Mouse (Mus musculus) large intestine, adult 2 months (tissue): ENCODE data around the gene Aspg. TPM values are rescaled to one million over a fixed set of nuclear protein-coding genes. Genes with fewer than 3 reads are reported as not detected.

Experiments used
- DNase-seq: peaks from one replicate; pipeline ENCODE4 v3.0.0-alpha.2; 2012; ENCODE audit warnings: low read depth, low spot score
- WGBS: fragments of 180-500 bp; shearing (Covaris S2); methylation state at CpG from one replicate; pipeline ENCODE4 v1.1.7; 2018; 5-methylcytosine and 5-hydroxymethylcytosine counted together
- polyA plus RNA-seq: library from polyadenylated mRNA; depleted of rRNA; stranded (reverse); fragments of >200 nt; gene quantifications from 2 replicates; pipeline ENCODE4 v1.2.3, GENCODE M21; 2012; rRNA removed

Aspg gene
- 28.2 and 31.8 TPM in 2 replicates for polyA plus RNA-seq

DNA sequence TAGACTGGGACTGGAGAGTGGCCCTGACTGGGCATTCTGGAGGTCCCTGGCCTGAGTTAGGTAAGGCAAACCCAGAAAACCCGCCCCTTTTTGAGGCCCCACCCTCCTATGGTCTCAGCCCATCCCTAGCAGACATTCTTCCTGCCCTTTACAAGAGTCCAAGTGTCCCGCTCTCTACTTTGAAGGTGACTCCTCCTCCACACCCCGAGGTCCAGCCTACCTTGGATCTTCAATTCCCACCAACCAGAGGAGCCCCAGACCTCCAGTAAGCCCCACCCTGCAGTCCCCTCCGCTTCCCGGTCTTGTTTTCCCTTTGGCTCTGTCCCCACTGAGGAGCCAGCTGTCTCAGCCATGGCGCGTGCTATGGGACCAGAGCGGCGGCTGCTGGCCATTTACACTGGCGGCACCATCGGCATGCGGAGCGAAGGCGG, at the start of gene Aspg:
TSS of gene Aspg (plus strand) at position 139 of the 431 bp plus-strand sequence.
- 2% methylated on average over 14 of the region's 14 CpGs for WGBS
- peak; percentile 64 for DNase-seq

GRCm38 (mm10) chr12:112077651-112078050, 28.8 kb upstream of the Aspg start:
- WGBS: 9% methylated on average over 6 of the region's 6 CpGs
- DNase-seq: peak; percentile 21

GRCm38 (mm10) chr12:112079911-112080310, 26.6 kb upstream of the Aspg start:
- 77% methylated on average over 8 of the region's 8 CpGs for WGBS
- DNase-seq: no peak

- WGBS: 92% methylated on average over 4 of the region's 4 CpGs
- no peak for DNase-seq
These were observed 25.6 kb upstream of the Aspg start for GRCm38 (mm10) chr12:112080911-112081310.

GRCm38 (mm10) chr12:112082241-112082640, 24.2 kb upstream of the Aspg start:
- WGBS: 18% methylated on average over 1 of the region's 1 CpGs

GRCm38 (mm10) chr12:112086250-112086649, 20.2 kb upstream of the Aspg start:
- no peak for DNase-seq
- 84% methylated on average over 3 of the region's 3 CpGs for WGBS

More at GRCm38 (mm10) chr12:112082241-112082640, 24.2 kb upstream of the Aspg start:
- DNase-seq: no peak

- 58% methylated on average over 6 of the region's 6 CpGs for WGBS
- no peak for DNase-seq
These were observed 19.8 kb upstream of the Aspg start for GRCm38 (mm10) chr12:112086726-112087125.

- WGBS: 63% methylated on average over 12 of the region's 12 CpGs
- DNase-seq: no peak
These were observed 17.7 kb upstream of the Aspg start for GRCm38 (mm10) chr12:112088609-112089324.

DNA sequence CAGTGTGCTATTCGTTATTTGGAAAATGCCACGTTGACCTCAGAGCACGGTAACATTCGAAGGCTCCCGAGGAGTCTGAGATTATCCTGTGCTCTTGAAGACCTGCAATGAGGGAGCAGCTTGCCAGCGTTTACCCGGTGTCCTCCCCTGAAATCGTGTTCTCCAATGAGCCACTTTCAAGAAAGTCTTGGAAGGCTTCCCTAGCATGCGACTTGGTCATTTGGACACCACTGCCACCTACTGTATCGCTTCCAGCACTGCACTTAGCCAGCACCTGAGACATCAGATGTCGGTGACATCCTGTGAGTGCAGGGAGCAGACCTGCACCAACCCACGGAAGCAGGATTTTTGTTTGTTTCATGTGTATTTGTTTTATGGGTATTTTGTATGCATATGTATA, 15.4 kb upstream of the Aspg start:
- 4% methylated on average over 12 of the region's 12 CpGs for WGBS
- peak; percentile 51 for DNase-seq

GRCm38 (mm10) chr12:112094261-112094880, 12.1 kb upstream of the Aspg start:
- 67% methylated on average over 8 of the region's 8 CpGs for WGBS
- DNase-seq: no peak

- DNase-seq: no peak
- WGBS: 26% methylated on average over 13 of the region's 13 CpGs
These were observed 10.3 kb upstream of the Aspg start for GRCm38 (mm10) chr12:112096051-112096732.

DNA sequence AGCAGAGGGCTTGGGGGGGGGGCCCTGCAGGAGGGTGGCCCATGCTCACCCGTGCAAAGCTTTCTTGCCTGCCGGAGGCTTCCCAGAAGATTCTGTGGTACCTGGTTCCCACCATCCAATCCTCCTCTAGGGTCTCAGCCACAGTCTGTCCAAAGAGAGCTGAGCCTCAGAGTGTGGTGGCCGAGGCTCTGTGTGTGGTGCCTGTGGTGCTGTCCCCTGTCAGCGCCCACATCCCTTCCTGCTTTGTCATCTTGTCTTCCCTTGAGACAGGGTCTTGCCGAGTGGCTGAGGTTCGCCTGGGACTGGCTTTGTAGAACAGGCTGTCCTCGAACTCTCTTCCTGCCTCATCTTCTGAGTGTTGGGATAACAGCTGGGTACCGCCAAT, 9.8 kb upstream of the Aspg start:
- no peak for DNase-seq
- WGBS: 69% methylated on average over 8 of the region's 8 CpGs

DNA sequence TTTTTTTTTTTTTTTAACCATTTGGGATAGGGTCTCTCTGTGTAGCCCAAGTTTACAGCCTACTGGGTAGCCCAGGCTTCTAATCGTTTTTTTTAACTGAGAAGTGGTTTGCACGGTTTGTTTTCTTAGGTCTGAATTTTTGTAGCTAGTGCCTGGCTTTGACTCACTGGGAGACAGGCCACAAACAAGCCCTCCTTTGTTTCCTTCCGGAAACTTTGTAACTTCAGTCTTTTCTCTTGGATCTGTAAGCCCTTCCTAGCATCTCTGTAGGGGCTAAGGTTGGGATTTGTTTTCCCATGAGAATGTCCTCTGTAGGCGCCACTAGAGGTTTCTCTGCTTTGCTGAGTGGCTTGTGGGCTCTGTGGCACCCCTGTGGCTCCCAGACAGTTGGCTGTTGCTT, 6.4 kb upstream of the Aspg start:
- 57% methylated on average over 4 of the region's 4 CpGs for WGBS
- DNase-seq: no peak

DNA sequence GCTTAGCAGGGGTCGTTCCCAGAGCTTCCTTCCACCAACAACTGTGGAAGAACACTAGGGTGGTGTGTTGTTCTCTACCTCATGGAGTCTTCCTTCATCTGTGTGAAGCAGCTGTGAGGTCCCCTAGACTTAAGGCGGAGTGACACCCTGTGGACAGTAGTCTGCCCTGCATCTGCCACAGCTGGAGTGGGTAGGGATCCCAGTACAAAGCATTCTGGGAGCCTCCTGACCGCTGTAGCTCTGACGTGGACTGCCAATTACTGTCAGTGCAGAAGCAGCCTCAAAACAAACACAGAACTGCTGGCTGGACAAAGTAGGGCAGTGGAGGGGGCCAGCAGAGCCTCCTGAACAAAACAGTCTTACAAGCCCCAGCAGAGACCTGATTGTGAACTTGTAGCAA, 5.4 kb upstream of the Aspg start:
- no peak for DNase-seq
- 48% methylated on average over 4 of the region's 4 CpGs for WGBS

DNA sequence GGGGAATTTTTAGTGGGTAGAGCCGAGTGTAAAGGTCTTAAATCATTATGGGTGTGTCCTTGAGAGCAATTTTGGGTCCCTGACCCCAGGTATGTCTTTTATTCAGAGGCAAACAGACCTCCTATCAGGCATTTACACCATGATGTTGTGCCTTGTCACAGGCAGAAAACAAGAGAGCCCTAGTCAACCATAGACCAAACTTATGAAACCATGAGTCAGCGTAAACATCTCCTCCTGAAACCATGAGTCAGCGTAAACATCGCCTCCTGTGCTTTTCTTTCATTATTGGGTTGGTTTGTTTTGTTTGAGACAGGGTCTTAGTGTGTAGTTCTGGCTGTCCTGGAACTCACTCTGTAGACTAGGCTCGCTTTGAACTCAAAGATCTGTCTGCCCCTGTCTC, 3.3 kb upstream of the Aspg start:
- DNase-seq: no peak
- WGBS: 76% methylated on average over 5 of the region's 5 CpGs

- no peak for DNase-seq
- WGBS: 93% methylated on average over 11 of the region's 11 CpGs
These were observed 1.6 kb upstream of the Aspg start for GRCm38 (mm10) chr12:112104890-112105289.

- DNase-seq: no peak
- 65% methylated on average over 8 of the region's 8 CpGs for WGBS
These were observed 1.2 kb downstream of the Aspg start for GRCm38 (mm10) chr12:112107685-112108084.

DNA sequence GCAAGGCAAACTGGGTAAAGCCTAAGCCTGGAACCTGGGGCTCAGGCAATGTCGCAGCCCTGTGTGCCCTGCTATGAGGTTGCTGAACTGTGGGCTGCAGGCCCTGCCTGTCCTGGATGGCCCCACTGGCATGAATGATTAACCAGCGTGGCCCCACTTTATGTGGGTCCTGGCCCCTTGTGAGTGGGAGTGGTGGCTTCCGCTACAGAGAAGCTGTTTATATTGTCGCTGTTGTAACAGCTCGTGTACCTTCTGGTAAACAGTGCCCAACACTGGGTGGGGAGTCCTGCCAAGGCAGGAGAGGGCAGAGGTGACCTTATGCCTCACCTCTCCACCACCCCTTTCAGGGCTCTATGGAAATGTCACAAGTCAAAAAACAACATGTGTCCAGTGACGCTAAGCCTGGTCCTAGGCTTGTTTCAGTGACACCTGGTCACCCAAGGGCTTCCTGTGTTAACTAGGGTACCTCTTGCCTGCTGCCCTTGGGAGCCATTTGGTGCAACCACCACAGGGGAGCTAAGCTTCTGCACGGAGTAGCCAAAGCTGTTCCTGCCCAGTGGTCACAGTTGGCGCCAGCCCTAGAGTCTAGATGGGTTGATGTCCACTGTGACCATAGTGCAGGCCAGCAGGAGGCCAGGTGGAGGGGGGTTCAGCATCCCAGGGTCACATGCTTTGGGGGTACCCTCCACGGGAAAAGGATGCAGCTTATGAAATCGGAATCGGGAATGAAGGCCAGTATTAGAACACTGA, 2.4 kb downstream of the Aspg start:
- DNase-seq: no peak
- 46% methylated on average over 11 of the region's 11 CpGs for WGBS

DNA sequence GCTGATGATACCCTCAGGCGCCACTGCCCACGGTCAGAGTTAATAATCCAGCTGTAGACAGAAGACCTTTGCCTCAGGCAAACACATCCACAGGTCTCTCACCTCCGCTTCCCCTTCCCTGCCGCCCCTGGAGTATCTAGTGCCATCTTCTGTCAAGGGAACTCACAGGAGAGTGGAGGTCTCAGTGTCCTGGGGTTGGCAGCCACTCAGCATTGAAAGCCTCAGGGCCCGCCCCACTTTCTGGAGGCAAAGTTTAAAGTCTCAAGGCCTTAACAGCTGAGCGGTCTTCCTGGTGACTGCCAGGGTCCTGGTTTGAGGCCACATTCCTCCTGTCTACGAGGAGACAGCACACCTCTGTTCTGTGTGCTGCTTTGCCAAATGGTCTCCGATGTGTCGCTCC, 3.2 kb downstream of the Aspg start:
- no peak for DNase-seq
- 54% methylated on average over 9 of the region's 9 CpGs for WGBS

- WGBS: 83% methylated on average over 5 of the region's 5 CpGs
- DNase-seq: no peak
These were observed 4.8 kb downstream of the Aspg start for GRCm38 (mm10) chr12:112111323-112111722.
